Mouse (Mus musculus): ENCODE results near the gene Hist1h3c.

- no peak for TF ChIP-seq GATA1 (IDR thresholded peaks at IDR 0.05; ENCODE audit: borderline replicate concordance, low read length)
- TF ChIP-seq FLI1 (IDR thresholded peaks at IDR 0.05; ENCODE audit: low read length): no peak
Measured at GRCm38 (mm10) chr13:23740910-23741309, 4.5 kb downstream of the Hist1h3c start.
